Mouse (Mus musculus) ovary, postnatal 14 days (tissue): ENCODE measurements at regions not wholly inside any gene's neighbourhood (a gene's known extent, or its start where the extent isn't known, plus 50 kb on each side); places are given as distances from the start of the nearest gene placed in this dataset.

Experiments
- DNase-seq: peaks from one replicate; pipeline ENCODE4 v3.0.0; 2022; ENCODE audit warnings: low spot score

DNA sequence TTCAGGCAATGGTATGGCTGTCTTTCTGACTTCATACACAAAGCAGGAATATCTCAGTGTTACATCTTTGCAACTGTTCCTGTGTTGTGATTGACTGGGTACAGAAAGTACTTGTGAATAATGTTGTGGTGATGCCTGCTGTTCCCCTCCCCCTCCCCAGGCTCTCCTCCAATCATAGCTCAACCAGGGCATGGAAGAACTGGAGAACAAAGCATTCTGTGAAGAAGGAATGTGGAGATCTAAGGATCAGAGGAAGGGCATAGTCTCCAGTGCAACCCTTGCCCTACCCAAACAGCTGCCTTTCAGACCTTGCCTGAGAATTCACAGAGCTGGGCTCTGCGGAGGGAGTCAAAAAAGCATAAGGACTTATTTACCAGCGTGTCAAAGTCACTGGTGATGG is 326.9 kb downstream of the Ice1 start:
- DNase-seq, result no peak

DNA sequence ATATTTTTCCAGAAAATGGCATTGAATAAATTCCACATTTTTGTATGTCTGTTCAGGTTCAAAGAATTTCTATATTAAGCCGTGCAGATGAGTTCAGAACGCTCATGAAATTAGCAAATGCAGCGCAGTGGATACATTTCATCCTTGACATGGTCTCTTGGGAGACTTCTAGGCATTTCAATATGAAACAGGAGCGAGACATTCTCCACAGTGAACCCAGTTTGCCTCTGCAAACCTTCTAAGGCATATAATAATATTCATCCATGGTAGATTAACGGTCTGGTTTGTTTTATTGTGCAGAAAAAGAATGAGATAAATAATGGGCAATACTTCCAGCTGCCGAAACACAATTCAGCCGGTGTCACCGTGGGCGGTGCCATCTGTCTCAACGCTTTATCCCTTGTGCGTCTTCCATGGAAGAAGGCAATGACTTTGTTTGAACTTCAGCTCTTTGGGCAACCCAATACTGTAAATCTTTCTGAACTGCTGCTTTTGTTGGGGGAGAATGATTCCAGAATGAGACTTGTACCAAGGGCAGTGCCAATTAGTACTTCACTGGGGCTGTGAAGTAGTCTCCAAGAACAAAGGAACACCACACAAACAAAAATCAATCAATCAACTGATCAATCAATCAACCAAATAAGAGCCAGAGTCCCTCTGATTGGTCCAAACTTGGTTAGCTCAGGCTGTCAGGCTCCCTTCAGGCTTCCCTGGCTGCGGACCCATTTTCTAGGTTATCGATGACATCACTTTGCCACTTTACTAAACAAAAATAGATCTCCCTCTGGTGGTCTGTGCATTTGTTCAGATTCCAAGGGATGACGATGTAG is 326.0 kb downstream of the Ice1 start:
- no peak for DNase-seq

DNA sequence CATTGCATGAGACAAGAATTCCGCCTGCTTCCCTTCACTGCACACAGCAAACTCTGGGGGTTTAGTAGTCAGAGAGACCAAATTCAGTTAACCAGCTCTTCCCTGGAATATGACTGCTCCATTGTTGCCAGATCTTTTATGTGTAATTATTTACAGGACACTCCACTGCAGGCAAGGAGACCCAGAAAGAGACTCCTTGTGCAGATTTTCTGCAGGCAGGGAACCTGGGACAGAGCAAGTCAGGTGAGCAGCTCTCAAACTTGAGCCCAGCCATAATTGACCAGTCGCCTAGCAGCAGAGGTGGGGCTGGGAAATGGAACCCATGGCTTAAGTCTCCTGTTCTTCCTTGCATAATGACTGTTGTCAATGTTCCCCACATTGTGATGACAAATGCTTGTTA is 324.2 kb downstream of the Ice1 start:
- no peak for DNase-seq

DNA sequence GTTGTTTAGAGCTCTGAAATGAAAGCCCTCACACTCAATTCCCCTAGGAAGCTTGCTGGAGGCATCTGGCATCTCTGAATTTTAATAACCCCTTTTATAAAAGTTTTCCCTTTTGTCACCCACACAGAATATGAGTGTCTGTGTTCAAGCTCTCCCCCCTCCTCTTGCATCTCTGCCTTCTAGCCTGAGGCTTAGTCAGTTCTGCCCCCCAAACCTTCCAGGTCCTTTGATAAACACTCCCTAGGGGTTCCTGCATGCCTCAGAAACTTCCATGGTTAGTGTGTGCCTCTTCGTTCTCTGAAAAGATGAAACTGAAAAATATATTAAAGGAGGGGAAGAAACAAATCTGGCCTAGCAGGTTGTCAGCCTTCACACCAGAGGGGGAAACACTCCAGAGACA is 313.9 kb downstream of the Ice1 start:
- no peak for DNase-seq

DNA sequence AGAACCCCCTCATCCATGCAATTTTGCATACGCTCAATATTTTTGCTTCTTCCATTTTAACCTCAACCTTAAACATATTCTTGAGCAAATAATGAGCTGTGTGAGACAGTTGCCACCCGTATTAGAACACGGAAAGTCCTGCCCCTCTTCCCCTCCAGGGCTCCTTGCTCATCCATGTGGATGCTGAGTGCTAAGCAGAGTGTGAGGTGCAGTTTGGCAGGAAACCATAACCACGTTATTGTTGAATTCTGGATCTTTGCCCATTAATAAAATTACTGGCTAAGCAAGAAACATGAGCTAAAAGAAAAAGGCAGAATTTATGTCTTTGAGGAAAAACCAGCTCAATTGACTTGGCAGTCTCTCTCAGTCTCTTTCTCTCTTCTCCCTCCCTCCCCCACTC is 301.4 kb downstream of the Ice1 start:
- no peak for DNase-seq

DNA sequence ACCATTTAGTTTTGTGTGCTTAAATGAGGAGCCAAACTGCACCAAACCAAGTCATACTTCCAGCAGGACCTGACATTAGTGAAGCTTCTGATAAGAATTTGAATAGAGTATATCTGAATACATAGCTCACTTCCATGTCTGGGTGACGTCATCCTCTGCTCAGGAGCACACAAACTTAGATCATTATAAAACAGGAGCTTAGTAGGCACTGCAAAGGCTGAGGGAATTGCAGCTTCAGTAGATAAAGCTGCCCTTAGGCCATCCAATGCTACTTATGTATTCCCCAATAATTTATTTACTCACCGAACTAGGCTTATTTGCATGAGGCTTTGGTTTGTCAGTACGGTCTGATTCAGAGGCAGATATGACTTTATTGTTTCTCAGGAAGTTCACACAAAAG is 297.0 kb downstream of the Ice1 start:
- no peak for DNase-seq

DNA sequence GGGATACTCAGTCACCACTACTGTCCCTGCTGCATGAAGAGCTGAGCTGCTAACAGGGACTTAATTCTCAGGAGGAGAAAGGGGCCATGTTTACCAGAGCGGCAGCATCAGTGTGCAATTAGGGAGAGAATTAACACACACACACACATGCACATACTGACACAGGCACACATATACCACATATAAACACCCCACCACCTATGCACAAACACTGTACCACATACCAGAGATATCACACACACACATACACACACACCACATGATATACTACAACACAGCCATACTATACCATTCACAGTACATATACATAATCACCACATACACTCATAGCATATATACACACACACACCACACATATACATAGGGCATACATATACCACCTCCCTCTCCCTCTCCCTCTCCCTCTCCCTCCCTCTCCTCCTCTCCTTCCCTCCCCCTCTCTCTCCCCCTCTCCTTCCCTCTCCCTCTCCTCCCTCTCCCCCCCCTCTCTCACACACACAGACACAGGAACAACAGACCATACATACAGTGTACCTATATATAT is 294.2 kb downstream of the Ice1 start:
- no peak for DNase-seq

DNA sequence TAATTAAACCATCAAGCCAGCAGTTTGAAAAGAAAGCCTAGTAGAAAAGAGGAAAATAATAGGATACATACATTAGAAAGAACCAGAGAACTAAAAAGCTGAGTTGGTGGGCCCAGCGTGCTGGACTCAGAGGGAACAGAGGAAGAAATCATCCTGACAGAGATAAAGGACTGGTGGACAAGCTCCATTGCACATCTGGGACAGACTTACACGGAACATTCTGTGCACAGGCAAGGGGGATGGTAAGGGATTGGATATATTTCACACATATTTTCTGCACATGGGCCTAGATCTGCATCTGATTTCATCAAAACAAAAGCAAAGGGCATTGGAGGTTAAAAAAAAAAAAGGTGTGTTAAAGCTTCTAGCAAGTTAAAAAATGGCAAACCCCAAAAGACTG is 293.5 kb downstream of the Ice1 start:
- no peak for DNase-seq

DNA sequence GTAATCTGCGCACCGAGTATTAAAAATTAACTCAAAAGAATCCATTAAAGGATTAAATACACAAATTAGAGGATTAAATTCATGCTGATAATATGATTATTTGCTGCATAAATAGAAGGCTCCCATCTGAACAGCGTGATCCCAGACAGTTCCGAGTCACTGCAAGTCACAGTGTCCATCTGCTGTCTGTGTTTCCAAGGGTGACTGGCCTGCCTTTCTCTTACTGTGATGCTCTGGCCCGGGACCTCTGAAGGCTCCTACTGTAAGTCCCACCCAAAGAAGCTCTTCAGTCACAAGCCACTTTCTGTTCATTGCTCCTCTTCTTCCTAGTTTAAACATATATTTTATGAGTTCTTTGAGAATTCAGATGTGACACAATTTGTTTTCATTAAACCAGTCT is 293.1 kb downstream of the Ice1 start:
- no peak for DNase-seq

DNA sequence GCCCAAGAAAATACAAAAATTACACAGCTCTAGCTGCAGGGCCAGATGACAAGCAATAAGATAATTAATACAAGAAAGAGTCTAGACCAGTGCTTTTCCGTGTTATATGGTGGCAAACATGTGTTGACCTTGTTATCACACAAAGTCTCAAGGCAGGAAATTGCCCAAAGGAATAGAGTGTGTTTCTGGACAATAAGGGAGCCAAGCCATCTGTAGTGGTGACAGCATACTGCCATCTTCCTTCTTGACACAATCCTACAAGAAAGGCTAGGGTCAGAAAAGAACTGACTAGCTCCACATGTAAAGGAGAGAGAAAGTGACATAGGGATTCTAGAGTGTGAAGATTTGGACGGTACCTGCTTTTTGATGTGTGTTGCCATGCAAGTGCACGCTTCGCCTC is 289.0 kb downstream of the Ice1 start:
- DNase-seq, result no peak

DNA sequence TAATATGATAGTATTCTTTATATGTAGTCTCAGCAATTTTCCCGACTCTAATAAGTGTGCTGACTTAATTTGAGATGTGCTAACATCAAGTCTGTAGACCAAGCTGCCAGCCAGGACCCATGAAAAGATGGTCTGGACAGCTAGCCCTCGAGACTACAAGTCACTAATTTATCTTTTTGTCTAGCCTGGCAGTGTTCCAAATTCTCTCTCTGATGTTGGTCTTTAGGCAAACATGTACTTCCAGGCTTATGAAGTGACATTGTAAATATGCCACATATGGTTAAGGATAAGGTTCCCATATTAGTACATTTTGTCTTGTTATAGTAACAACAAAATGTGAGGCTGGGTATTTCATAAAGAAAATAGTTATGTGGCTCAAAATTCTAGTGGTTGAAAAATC is 288.5 kb downstream of the Ice1 start:
- no peak for DNase-seq

DNA sequence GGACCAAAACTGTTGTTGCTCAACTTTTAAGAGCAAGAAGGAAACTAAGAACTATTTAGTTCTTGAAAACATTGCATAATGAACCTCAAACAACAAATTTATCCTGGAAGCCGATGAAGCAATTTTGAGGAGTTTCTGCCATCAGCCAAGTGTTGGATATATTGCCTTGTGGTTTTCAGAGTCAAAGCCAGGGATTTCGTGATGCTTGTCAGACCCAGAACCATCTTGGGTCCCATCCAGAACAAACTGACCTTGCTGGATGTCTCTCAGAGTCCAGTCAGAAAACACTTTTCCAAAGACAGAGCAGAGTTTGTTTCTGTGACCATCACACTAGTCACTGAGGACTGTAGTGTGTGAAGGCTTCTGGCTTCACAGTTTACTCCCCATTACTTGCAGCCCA is 267.8 kb downstream of the Ice1 start:
- peak; percentile 7 for DNase-seq

DNA sequence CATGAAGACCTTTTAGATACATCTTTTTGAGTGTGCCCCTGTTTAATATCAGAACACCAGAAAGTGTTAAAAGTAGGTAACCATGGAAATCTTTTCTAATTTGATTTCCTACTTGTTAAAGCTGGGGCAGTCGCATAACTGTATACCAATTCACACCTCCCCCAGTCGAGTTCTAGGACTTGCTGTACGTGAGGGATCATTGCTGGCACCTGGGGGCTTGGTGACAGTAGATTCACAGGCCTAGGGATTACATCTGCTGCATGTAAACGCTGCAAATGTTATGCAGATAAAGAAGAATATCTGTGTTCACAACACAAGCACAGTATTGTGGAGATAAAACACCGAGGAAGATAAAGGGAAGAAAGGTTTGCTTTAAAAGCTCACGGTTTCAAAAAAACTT is 256.7 kb downstream of the Ice1 start:
- DNase-seq, result no peak

DNA sequence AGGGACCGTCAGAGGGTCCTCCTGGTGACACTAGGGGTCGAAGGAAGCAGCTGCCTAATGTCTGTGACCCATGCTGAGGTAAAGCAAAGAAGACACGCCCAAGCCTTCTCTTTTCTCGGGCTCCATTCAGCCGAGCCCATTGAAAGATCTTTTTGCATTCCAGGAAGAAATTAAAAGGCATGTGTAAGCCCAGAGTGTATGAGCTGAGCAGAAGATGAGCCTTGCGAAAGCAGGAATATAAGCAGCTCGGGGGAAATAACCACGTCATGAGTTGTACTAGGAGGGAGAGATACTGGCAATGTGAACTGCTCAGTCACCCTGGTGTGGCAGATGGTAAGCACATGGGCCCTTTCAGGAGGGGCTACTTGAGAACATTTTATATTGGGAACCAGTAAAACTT is 252.1 kb downstream of the Ice1 start:
- DNase-seq, result no peak

DNA sequence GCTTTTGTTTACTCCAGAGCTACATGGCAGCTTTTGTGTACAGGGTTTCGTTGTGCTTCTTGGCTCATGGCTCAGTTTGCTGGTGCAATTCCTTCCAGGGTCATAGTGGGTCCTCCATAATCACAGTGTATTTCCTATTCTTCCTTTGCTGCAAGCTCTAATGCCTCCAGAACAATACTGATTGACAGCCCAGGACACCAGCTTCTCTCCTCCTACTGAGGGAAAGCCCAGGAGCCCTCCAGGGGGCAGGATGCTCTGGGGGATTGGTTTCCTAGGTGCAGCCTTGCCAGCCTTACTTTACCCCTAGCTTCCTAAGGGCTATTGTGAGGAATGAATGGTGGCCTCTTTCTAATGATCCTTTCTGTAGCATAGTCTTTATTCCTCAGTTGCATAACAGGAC is 224.6 kb downstream of the Ice1 start:
- no peak for DNase-seq

DNA sequence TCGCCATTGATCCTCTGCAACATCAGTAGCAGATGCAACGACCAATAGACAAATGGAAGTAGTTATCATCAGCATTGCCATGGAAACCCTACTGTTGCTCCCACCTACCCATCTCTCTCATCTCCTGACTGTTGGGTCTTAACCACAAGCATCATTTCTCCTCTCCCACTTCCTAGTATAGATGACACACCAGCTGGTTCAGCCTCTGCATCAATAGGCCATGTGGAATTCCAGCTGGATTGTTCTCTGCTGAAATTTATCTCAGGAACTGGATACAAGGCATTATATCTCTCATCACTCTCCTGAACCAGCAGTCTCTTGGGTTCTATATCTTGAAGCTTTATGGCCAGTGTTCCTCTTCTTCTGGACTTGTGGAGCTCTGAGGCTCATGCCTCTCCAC is 219.3 kb downstream of the Ice1 start:
- no peak for DNase-seq

DNA sequence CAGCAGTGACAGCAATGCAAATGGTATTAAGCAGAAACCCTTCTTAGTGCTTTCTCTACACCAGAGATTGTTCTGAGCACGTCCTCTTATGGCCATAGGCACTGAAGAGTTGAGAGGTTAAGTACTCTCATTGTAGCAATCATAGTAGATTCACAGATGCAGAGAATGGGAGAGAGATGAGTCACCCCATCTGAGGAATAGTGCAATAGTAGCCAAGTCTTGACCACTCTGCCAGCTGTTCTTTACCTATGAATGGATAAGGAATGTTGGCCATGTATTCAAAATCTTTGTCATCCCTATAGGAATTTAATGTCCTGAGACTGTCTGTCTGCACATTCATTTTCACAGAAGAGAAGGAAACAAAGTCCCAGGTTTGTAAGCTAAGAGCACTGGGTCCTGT is 198.0 kb downstream of the Ice1 start:
- DNase-seq, result no peak

DNA sequence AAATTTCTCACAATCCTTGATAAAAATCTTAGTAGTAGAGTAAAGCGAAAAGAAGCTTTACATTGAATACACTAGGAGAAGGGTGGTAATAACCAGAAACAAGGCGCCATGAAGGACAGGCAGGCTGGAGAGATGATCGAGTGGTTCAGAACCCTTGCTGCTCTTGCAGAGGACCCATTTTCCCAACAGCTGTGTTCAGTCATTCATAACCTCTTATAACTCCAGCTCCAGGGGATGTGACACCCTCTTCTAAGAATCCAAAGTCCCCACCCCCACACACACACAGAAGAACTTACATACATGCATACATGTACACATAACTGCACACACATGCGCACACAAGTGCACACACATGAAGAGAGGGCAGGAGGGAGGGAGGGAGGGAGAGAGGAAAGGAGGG is 190.5 kb downstream of the Ice1 start:
- DNase-seq, result no peak

DNA sequence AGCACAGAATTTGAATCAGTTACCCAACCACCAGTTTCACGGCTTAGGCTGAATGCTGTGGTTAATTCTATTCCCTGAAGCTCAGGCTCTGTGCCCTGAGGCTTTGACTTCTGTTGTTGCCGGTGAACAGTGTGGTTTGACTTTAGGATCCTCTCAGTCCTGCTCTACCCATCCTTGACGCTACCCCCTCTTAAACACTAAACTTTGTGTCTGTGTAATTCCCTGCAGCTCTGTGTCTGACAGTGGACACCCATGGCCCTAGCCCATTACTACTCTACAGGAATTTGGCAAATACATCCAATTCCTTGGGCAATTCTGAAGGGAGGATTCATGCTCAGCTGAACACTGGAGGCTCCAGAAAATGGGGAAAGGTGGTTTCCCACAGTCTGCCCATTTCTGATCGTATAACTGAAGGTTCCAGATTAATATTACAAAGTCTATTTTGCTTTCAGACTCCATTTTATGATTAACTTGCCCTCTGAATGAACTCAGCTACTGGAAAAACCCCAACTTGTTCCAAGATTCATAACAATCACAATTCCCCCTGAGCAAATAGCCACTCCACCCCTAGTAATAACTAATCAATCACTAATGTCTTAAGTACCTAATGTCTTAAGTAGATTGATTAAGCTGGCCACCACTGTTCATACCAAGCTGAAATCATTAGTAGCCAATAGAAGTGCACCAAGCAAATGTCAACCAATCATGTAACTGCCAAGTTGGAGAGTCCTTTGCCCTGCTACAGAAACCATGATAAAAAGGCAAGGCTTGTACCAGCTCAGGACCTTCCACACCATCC is 182.6 kb downstream of the Ice1 start:
- DNase-seq, result no peak

DNA sequence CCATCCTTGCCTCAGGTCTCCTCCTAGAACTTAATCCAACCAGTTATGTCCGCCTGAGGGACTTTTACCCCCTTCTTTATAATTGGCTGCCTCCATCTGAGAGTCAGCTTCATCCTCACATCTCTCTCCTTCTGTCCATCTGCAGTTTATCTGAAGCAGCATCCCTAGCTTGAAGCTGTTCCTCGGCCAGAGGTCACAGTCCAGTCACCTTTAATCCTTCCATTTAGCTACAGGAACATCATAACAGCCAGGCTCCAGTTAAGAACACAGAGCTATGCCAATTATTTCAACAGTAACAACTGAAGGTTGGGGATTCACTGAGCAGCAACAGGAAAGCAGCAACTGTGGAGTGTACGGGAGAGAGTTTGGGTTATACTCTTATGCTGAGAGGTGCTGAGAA is 179.0 kb downstream of the Ice1 start:
- DNase-seq, result no peak

DNA sequence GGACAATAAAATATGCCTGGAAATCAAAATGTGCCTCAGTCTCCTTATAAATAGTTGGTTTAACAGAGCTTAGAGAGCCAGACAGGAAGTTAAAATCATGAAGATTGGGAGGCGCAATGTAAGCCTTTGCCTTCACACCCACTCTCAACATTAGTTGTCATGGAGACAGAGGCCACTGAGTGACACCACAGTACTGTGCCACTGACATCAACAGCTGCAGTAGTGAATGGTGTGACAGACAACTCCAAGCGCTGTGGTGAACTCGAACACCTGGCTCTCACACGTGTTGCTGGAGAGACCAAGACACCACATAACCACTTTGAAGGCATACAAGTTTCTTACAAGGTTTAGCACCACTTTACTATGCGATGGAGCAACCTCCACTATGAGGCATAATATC is 172.4 kb downstream of the Ice1 start:
- DNase-seq, result no peak

DNA sequence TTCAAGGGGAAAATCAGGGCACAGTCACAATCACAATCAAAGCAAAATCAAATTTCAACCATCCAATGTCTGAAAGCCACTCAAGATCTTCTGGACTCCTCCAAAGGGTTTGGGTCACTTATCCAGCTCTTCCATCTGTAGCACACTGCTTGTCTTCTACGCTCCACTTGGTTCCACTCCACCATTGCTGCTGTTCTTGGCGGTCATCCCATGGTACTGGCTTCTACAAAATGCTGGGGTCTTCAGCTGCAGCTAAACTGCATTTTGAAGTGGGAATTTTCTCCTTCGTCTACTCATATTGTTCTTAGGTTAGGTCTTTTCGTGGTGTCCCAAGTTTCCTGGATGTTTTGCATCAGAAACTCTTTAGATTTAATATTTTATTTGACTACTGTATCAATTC is 162.7 kb downstream of the Ice1 start:
- no peak for DNase-seq

DNA sequence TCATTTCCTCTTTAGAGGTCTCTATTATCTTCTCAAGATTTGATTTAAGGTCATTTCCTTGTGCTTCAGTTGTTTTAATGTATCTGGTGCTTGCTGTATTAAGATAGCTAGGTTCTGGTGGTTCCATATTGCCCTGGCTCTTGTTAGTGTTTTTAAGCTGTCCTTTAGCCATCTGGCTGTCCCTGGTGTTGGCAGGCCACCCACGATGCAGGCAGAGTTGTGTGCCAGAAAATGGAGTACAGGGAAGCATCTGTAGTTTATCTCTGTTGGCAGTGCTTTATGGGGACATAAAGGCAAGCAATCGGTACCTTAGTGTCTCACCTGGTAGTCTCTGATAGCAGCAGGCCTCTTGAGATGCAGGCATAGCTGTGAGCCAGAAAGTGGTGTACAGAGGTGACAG is 162.1 kb downstream of the Ice1 start:
- DNase-seq, result no peak
